Mouse (Mus musculus): ENCODE results near the gene Ap3b1. TPM values are rescaled to one million over a fixed set of nuclear protein-coding genes. Genes with fewer than 3 reads are reported as not detected.

Ap3b1 gene
- polyA plus RNA-seq, 1 experiment from 2014 or later = 45.0 TPM

DNA sequence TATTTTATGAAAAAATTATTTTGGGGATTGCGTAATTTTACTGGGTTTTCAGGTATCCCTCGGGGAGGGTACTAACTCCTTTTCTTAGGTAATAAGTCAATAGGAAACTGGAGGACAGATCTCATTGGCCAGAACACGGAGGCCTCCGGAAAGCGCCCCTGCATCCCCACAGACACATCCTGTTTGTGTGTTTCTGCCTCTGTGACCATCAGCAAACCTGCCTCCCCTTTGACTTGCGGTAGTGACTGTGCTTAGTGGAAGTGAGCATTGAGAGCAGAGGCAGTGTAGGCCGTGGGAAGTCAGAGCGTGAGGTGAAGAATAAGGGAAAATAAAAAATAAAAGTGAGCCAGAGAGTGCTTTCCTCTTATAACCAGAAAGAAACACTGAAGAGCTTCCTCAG, 41.7 kb downstream of the Ap3b1 start:
- WGBS = 85% methylated on average over 8 of the region's 8 CpGs
- Histone ChIP-seq H3K4me3 (no peak overlapping the region), H3K4me1 (no peaks in the 10 kb centered on the region), H3K36me3 (peaks cover 30% of the 10 kb centered on the region), H3K27me3 (no peaks in the 10 kb centered on the region), H3K27ac (no peak overlapping the region), H3K9me3 (no peaks in the 10 kb centered on the region), H3K9ac (no peak overlapping the region), H3K4me2 (no peak overlapping the region)
- no peak for ATAC-seq (ENCODE audit: borderline replicate concordance, extremely low read depth, low FRiP score, low TSS enrichment)

DNA sequence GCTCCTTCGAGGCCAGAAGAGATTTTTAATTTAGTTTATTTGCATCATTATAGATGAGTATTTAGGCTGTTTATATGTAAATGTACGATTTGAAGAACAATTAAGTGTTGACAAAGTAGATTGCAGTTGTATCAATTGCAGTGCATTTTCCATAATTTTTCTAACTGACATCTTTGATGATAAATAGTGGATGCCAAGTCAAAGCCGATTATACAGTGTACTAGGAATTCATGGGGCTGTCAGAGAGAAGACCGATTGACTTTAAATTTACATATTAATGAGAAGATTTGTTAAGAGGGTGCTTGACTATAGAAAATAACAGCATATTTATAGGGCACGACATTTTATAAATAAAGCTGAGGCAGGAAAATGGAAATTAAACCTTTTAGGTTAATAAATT, 64.8 kb downstream of the Ap3b1 start:
- ATAC-seq (ENCODE audit: borderline replicate concordance, extremely low read depth, low FRiP score, low TSS enrichment) = no peak
- Histone ChIP-seq H3K4me3 (no peak overlapping the region), H3K27ac (no peak overlapping the region), H3K4me2 (no peak overlapping the region), H3K36me3 (no peaks in the 10 kb centered on the region), H3K4me1 (no peaks in the 10 kb centered on the region), H3K9me3 (no peaks in the 10 kb centered on the region), H3K27me3 (no peaks in the 10 kb centered on the region), H3K9ac (no peak overlapping the region)
- WGBS = 76% methylated on average over 5 of the region's 5 CpGs

DNA sequence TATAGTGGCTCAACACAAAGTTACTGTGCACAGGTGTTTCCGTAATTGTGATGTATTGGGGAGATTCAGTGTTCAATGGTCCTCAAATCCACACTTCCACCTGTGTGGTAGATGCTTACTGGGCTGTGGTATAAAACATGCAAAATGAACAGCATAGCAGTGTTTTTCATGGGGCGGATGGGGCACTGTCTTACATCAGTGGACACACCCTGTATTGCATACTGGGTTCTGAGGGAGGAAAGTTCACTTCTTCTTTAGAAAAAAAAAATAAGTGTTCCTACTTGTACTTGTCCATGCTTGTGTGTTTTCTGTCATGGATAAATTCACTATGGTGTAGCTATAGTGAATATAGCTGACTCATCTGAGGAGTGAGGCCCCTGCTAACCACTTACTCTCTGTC, 70.8 kb downstream of the Ap3b1 start:
- Histone ChIP-seq H3K36me3 (peaks cover 3% of the 10 kb centered on the region; the same call in 1 of the 2 replicates), H3K9me3 (no peaks in the 10 kb centered on the region), H3K27me3 (no peaks in the 10 kb centered on the region), H3K4me1 (no peaks in the 10 kb centered on the region), H3K4me2 (no peak overlapping the region), H3K27ac (no peak overlapping the region), H3K9ac (no peak overlapping the region), H3K4me3 (no peak overlapping the region)
- no peak for ATAC-seq (ENCODE audit: borderline replicate concordance, extremely low read depth, low FRiP score, low TSS enrichment)
- WGBS = 97% methylated on average over 2 of the region's 2 CpGs

DNA sequence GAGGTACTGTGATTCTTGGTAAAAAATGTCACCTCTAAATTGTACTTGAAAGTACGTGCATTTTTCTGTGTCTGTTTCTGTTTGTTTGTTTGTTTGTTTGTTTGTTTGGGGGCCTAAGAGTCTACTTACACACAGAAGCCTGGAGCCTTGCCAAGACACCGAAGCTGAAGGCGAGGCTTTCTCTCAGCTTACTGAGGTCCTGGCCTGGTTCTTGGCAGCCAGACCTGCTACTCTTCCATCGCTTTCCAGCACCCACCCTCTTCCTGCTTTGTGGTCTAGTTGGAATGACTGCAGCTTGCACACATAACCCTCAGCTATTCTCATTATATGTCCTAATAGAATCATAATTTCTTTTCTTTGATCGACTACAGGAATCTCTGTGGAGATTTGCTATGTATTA, 80.6 kb downstream of the Ap3b1 start:
- Histone ChIP-seq H3K36me3 (no peaks in the 10 kb centered on the region), H3K9ac (no peak overlapping the region), H3K27ac (no peak overlapping the region), H3K9me3 (no peaks in the 10 kb centered on the region), H3K27me3 (no peaks in the 10 kb centered on the region), H3K4me3 (no peak overlapping the region), H3K4me1 (no peaks in the 10 kb centered on the region; the same call in 1 of the 2 replicates), H3K4me2 (no peak overlapping the region)
- 61% methylated on average over 5 of the region's 5 CpGs for WGBS
- no peak for ATAC-seq (ENCODE audit: borderline replicate concordance, extremely low read depth, low FRiP score, low TSS enrichment)

DNA sequence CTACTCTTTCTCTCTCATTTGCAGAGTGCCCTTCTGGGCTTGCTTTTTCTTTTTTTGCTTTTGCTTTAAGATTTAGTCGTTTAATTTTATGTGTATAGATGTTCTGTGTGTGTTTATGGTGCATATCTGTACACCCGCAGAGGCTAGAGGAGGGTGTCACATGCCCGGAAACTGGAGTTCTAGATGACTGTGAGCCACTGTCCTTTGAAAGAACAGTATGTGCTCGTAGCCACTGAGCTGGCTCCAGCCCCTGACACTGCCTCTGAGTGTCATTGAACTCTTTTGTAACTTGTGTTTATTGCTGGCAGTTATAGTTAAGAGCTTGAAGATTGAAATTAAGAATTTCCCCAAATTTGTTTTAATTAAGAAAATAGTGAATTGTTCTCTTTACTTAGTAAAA, 82.4 kb downstream of the Ap3b1 start:
- H3K4me2 ChIP-seq = no peak overlapping the region
- no peak overlapping the region for H3K4me3 ChIP-seq
- no peaks in the 10 kb centered on the region for H3K9me3 ChIP-seq
- no peak overlapping the region for H3K9ac ChIP-seq
- no peak overlapping the region for H3K27ac ChIP-seq
- ATAC-seq (ENCODE audit: borderline replicate concordance, extremely low read depth, low FRiP score, low TSS enrichment) = no peak
- no peaks in the 10 kb centered on the region for H3K27me3 ChIP-seq
- WGBS = 69% methylated on average over 4 of the region's 4 CpGs
- H3K4me1 ChIP-seq = no peaks in the 10 kb centered on the region; the same call in 1 of the 2 replicates
- H3K36me3 ChIP-seq = no peaks in the 10 kb centered on the region

DNA sequence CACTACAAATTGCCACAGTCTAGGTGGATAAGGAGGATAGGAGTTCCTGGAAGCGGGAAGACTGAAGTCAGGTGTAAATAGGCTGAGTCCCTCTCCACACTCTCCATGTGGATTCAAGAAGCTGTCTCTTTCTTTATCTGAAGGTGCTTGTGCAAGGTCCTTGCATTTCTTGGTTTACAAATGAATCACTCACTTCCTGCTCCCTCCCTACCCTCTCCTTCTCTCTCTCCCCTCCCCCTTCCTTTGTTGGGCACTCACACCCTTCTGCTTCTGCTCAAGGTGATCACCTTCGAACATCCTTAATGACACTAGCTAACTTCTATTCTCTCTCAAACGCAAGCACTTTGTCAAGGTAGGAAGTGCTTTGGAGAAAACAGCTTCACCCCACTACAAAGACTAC, 84.7 kb downstream of the Ap3b1 start:
- ATAC-seq (ENCODE audit: borderline replicate concordance, extremely low read depth, low FRiP score, low TSS enrichment) = no peak
- no peaks in the 10 kb centered on the region for H3K27me3 ChIP-seq
- no peaks in the 10 kb centered on the region; the same call in 1 of the 2 replicates for H3K4me1 ChIP-seq
- H3K4me3 ChIP-seq = no peak overlapping the region
- H3K36me3 ChIP-seq = 0 out of 2 replicates have a peak, but pooled peaks cover 3% of the 10 kb centered on the region
- 48% methylated on average over 3 of the region's 3 CpGs for WGBS
- H3K4me2 ChIP-seq = no peak overlapping the region
- H3K27ac ChIP-seq = no peak overlapping the region
- no peak overlapping the region for H3K9ac ChIP-seq
- no peaks in the 10 kb centered on the region for H3K9me3 ChIP-seq

DNA sequence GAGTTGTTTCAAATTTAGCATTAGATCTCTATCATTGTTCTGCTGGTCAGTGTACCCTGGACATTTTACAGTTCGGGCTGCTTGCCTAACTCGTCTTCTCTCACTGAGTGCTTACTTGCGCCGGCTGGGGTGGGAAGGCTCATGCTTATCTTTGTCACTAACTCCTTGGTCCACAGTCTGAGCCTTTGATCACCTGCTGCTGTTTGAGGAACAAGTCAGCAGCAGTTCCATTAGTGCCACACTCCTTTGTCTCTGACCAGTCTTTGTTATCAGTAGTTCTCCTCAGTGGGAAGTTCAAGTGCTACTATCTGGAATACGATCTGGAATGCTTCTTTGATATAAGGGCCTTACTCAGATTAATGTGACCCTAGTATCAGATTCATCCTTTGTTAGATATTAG, 86.3 kb downstream of the Ap3b1 start:
- no peaks in the 10 kb centered on the region for H3K4me1 ChIP-seq
- H3K27ac ChIP-seq = no peak overlapping the region
- H3K9me3 ChIP-seq = no peaks in the 10 kb centered on the region
- no peak for ATAC-seq (ENCODE audit: borderline replicate concordance, extremely low read depth, low FRiP score, low TSS enrichment)
- H3K9ac ChIP-seq = no peak overlapping the region
- H3K4me3 ChIP-seq = no peak overlapping the region
- H3K27me3 ChIP-seq = no peaks in the 10 kb centered on the region
- no peak overlapping the region for H3K4me2 ChIP-seq
- 0 out of 2 replicates have a peak, but pooled peaks cover 5% of the 10 kb centered on the region for H3K36me3 ChIP-seq
- WGBS = 46% methylated on average over 5 of the region's 5 CpGs

DNA sequence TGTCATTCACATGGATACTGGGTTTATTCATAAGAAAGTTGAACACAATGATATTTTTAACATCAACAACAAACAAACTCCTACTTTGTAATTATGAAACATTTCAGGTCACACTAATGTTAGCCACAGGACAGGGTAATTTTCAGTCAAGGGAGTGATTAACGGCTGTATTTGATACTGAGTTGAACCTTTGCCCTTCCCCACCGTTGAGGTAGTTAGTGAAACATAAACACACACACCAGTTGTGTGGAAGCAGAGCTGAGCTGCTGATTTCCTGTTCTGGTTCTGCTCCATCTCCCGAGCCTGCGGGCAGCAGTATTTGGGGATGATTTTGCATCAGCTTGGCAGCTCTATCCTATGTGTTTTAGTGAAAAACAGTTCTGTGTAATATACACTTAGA, 88.2 kb downstream of the Ap3b1 start:
- 30% methylated on average over 4 of the region's 4 CpGs for WGBS
- no peaks in the 10 kb centered on the region for H3K4me1 ChIP-seq
- H3K36me3 ChIP-seq = 0 out of 2 replicates have a peak, but pooled peaks cover 5% of the 10 kb centered on the region
- no peak overlapping the region for H3K27ac ChIP-seq
- no peak for ATAC-seq (ENCODE audit: borderline replicate concordance, extremely low read depth, low FRiP score, low TSS enrichment)
- no peak overlapping the region for H3K4me3 ChIP-seq
- H3K9ac ChIP-seq = no peak overlapping the region
- H3K9me3 ChIP-seq = no peaks in the 10 kb centered on the region
- H3K4me2 ChIP-seq = no peak overlapping the region
- H3K27me3 ChIP-seq = no peaks in the 10 kb centered on the region

DNA sequence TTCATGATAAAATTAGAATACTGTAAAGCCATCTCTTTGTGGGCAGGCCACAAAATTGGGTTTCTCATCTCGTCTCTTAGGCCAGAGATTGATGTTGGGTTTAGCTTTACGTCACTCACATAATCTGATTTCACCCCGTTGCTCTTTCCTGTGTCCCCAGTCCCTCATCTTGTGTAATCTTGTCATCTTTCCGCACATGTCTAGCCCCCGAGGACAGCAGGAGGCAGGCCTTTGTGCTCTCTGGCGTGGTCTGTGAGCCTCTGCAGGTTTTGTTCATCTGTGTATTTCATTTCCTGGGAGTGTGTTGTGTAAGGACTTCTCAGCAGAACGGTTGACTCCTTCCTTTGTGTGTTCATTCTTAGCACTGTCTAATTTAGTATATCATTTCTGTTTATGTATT, 90.8 kb downstream of the Ap3b1 start:
- H3K36me3 ChIP-seq = 0 out of 2 replicates have a peak, but pooled peaks cover 10% of the 10 kb centered on the region
- ATAC-seq (ENCODE audit: borderline replicate concordance, extremely low read depth, low FRiP score, low TSS enrichment) = no peak
- no peaks in the 10 kb centered on the region for H3K4me1 ChIP-seq
- no peaks in the 10 kb centered on the region for H3K9me3 ChIP-seq
- H3K4me3 ChIP-seq = no peak overlapping the region
- no peak overlapping the region for H3K9ac ChIP-seq
- no peaks in the 10 kb centered on the region for H3K27me3 ChIP-seq
- no peak overlapping the region for H3K27ac ChIP-seq
- WGBS = 62% methylated on average over 7 of the region's 7 CpGs
- no peak overlapping the region for H3K4me2 ChIP-seq

DNA sequence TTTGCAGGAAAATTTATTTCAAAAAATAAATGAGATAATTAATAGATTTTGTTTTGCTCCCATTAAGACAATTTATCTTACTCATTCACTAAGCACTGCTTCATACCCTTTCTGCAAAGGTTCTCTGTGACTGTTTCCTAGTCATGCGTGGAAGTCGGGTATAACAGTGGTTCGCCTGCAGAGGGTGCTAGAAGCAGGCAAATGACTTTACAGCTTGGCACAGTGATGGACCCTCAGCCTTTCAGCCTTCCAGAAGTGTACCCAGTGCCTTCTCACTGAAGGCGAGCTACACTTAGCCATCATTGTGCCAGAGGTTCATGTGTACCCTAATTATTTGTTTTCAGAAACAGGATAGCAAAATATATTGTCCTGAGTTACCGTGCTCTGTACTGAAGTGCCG, 92.5 kb downstream of the Ap3b1 start:
- Histone ChIP-seq H3K27me3 (no peaks in the 10 kb centered on the region), H3K4me2 (no peak overlapping the region), H3K36me3 (0 out of 2 replicates have a peak, but pooled peaks cover 13% of the 10 kb centered on the region), H3K9me3 (no peaks in the 10 kb centered on the region), H3K4me3 (no peak overlapping the region), H3K9ac (no peak overlapping the region), H3K4me1 (no peaks in the 10 kb centered on the region), H3K27ac (no peak overlapping the region)
- no peak for ATAC-seq (ENCODE audit: borderline replicate concordance, extremely low read depth, low FRiP score, low TSS enrichment)
- WGBS = 63% methylated on average over 6 of the region's 6 CpGs

DNA sequence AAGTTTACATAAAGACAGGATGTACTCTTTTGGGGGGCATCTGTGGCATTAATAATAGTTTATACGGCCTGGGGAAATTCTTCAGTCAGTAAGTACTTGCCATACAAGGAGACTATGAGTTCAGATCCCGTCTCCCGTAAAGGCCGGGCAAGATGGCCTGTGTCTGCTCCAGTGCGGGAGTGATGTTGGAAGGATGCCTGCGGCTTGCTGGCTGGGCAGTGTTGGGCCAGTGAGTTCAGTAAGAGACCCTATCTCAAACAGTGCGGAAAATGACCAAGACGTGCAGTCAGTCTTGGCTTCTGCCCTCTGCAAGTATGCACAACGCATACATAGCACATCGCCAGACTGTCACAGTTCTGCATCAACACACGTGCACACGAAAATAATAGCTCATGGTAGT, 95.4 kb downstream of the Ap3b1 start:
- no peak overlapping the region for H3K27ac ChIP-seq
- H3K9ac ChIP-seq = no peak overlapping the region
- no peak overlapping the region for H3K4me3 ChIP-seq
- no peaks in the 10 kb centered on the region for H3K27me3 ChIP-seq
- no peak for ATAC-seq (ENCODE audit: borderline replicate concordance, extremely low read depth, low FRiP score, low TSS enrichment)
- H3K9me3 ChIP-seq = no peaks in the 10 kb centered on the region
- H3K4me2 ChIP-seq = no peak overlapping the region
- peaks cover 13% of the 10 kb centered on the region; the same call in 1 of the 2 replicates for H3K36me3 ChIP-seq
- H3K4me1 ChIP-seq = no peaks in the 10 kb centered on the region
- WGBS = 76% methylated on average over 12 of the region's 12 CpGs

DNA sequence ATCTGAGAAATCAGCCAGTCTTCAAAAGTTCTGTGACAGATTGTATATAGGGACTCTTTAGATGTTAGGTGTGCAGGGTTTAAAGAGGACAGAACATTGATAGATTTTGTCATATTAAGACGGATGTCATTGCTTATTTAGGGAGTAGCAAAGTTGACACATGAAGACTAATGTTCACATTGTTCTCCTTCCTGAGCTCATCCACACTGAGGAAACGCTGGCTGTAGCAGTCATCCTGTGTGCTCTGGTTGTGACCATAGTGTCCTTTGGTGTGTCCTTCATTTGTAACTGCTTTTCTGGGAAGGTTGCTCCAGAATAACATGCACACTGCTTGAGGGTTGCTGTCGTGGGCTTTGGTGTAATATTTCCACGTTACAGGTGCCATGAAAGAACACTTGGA, 100.4 kb downstream of the Ap3b1 start:
- Histone ChIP-seq H3K4me1 (0 out of 2 replicates have a peak, but pooled peaks cover 4% of the 10 kb centered on the region), H3K27me3 (no peaks in the 10 kb centered on the region), H3K4me3 (no peak overlapping the region), H3K27ac (no peak overlapping the region), H3K4me2 (no peak overlapping the region; the same call in 1 of the 2 replicates), H3K9me3 (no peaks in the 10 kb centered on the region), H3K36me3 (peaks cover 14% of the 10 kb centered on the region), H3K9ac (no peak overlapping the region)
- 65% methylated on average over 4 of the region's 4 CpGs for WGBS
- no peak for ATAC-seq (ENCODE audit: borderline replicate concordance, extremely low read depth, low FRiP score, low TSS enrichment)

DNA sequence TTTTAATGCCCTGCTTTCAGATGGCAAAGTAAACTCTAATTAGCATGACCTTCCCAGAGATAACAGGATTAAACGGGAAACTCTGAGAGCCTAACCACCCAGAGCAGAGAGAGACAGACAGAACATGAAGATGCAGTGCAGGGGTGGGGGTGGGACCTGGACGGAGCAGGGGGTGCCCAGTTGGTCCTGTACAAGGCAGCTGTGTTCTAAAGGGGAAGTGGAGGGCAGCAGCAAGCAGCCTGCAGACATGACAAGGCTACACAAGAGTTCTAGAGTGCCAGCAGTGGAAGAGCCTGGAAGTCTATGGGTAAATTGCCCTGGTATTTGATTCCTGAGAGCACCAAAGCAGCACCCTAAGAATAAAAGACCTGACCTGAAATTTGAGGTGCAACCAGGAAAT, 105.5 kb downstream of the Ap3b1 start:
- Histone ChIP-seq H3K4me2 (no peak overlapping the region), H3K4me3 (no peak overlapping the region), H3K36me3 (peaks cover 3% of the 10 kb centered on the region; the same call in 1 of the 2 replicates), H3K27ac (no peak overlapping the region), H3K9me3 (no peaks in the 10 kb centered on the region), H3K9ac (no peak overlapping the region), H3K27me3 (no peaks in the 10 kb centered on the region), H3K4me1 (0 out of 2 replicates have a peak, but pooled peaks cover 4% of the 10 kb centered on the region)
- ATAC-seq (ENCODE audit: borderline replicate concordance, extremely low read depth, low FRiP score, low TSS enrichment) = no peak
- WGBS = 48% methylated on average over 2 of the region's 2 CpGs
